Mouse (Mus musculus) left cerebral cortex, adult 2 months (tissue): ENCODE results near the gene Kirrel. TPM values are rescaled to one million over a fixed set of nuclear protein-coding genes. Genes with fewer than 3 reads are reported as not detected.
A peak's percentile ranks its signal among the peaks of the same experiment; 100 is the strongest.

ENCODE experiments used
- DNase-seq, 2 experiments: peaks; one replicate each; pipeline ENCODE4 v3.0.0; 2021 to 2022; ENCODE audit warnings: low spot score in 2 of 2, mixed read lengths in 1 of 2; ENCODE audit errors: extremely low spot score in 1 of 2
- H3K27ac ChIP-seq: fragments of 200-600 bp; 2 replicates; pipeline ENCODE4 v1.8.1; 2022
- H3K4me3 ChIP-seq: fragments of 200-600 bp; 2 replicates; pipeline ENCODE4 v1.8.1; 2022
- CTCF ChIP-seq: fragments of 200-600 bp; IDR thresholded peaks from 2 replicates; pipeline ENCODE4 v1.8.1; 2022; ENCODE audit warnings: antibody characterized with exemption, mild to moderate bottlenecking, moderate library complexity
- intact Hi-C: fragments of 180-260 bp; cut with DNase I; formaldehyde crosslinking; loops from one replicate; pipeline ENCODE4 v1.15.1; 2025
- long read RNA-seq, 2 experiments: library from polyadenylated mRNA; stranded (forward); transcript quantifications; one replicate each; pipeline ENCODE4 v2.0.0; 2021; ENCODE audit warnings: borderline mapping rate in 2 of 2
- total RNA-seq, 2 experiments: library from RNA; stranded (reverse); gene quantifications; 2 replicates each; pipeline ENCODE4 v1.2.3; 2021

The Kirrel gene
- 1 to 10 TPM; 4.3 to 4.9 TPM for total RNA-seq
- long read RNA-seq, experiment 1, partial matches to known transcripts: 1 of 4 reads
- long read RNA-seq, experiment 1, other reads (novel, unspliced or antisense): 3 of 4 reads
- long read RNA-seq, experiment 2, partial matches to known transcripts: 1 of 7 reads
- long read RNA-seq, experiment 2, other reads (novel, unspliced or antisense): 6 of 7 reads

DNA sequence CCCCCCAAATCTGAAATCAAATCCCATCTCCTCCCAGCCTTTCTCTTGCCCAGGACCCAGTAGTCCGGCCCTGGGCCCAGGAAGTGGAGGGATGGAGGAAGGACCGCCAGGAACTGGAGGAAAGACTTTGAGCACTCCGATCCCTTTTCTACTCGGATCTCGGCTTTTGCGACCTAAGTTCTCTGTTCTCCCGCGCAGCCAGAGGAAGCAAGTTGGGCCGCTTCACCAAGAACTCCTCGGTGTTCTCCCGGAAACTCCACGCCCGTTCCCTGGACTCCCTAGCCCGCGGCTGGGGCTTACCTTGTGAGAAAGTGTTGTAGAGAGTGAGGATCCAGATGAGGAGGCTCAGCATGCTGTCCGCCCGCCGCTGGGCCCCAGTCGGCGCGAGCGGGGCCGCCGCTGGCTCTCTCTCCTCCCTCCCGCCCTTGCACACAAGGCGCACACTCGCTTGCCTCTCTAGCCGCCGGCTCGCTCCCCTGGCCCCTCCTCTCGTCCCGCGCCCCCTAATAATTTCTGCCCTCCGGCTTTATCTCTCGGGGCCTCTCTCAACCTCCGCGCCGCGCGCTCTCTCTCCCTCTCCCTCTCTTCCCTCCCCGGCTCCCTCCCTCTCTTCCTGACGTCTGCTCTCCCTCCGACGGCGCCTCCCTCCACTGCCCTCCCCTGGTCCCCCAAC, at the start of gene Kirrel:
Kirrel (minus strand) TSS at position 652 of the 673 bp plus-strand sequence.
- peak within 1 kb of the TSS; percentile 55 for H3K4me3 ChIP-seq
- peak within 1 kb of the TSS; percentile 58 for H3K27ac ChIP-seq
- TF ChIP-seq CTCF: no peak
- peak; percentile 49 to 64 for DNase-seq
- intact Hi-C loops: loop anchor here (2.0 kb wide), 1 partner anchor 141 kb away; no protein-coding TSS in a partner anchor

DNA sequence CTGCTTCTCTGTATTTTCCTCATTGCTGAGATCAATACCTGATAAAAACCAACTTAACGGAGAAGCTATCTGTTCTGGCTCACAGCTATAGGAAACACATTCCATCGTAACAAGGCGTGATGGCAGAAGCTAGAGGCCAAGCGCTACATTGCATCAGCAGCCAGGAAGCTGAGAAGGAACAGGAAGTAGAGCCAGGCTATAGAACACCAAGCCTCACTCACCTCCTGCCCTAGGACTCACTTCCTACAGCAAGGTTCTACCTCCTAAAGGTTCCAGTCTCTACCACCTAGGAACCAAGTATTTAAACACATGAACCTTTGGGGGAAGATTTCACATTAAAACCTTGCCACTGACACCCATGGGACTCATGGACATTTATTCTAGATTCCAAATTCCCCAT, 49.1 kb upstream of the Kirrel start:
- DNase-seq: no peak
- Histone ChIP-seq H3K4me3 (no peak overlapping the region), H3K27ac (no peak overlapping the region)
- intact Hi-C loops: no loop called here
- TF ChIP-seq CTCF: no peak

GRCm38 (mm10) chr3:87222346-87222745, 47.8 kb upstream of the Kirrel start:
- DNase-seq: no peak
- intact Hi-C loops: no loop called here

GRCm38 (mm10) chr3:87215176-87215575, 40.6 kb upstream of the Kirrel start:
- Histone ChIP-seq H3K27ac (no peak overlapping the region), H3K4me3 (no peak overlapping the region)
- DNase-seq: no peak
- TF ChIP-seq CTCF: no peak
- intact Hi-C loops: no loop called here

More at GRCm38 (mm10) chr3:87222346-87222745, 47.8 kb upstream of the Kirrel start:
- H3K4me3 ChIP-seq: no peak overlapping the region
- H3K27ac ChIP-seq: no peak overlapping the region
- TF ChIP-seq CTCF: no peak

- intact Hi-C loops: no loop called here
- no peak for TF ChIP-seq CTCF
- Histone ChIP-seq H3K4me3 (no peak overlapping the region), H3K27ac (no peak overlapping the region)
- DNase-seq: no peak
Observed at GRCm38 (mm10) chr3:87214221-87214864, 39.8 kb upstream of the Kirrel start.

- DNase-seq: no peak
- intact Hi-C loops: no loop called here
- Histone ChIP-seq H3K4me3 (no peak overlapping the region), H3K27ac (no peak overlapping the region)
- no peak for TF ChIP-seq CTCF
Observed at GRCm38 (mm10) chr3:87206336-87207075, 32.0 kb upstream of the Kirrel start.

DNA sequence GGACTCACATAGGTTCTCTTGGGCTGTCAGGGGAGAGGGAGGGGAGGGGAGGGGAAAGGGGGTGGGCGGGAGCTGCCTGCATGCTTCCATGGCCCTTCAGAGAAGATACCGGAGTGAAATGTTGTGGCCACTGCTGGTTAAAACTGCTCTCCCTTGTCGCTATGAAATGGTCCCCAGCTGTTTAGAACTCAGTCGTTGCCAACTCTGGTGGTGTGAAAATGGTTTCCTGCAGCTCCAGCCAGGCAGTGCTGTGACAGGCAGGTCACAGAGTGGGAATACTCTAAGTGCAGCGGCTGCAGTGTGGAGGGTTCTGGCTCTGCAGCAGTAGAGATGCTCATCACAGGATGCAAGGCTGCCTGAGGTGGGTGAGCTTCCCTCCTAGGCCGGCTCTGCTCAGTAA, 22.1 kb upstream of the Kirrel start:
- no peak overlapping the region for H3K27ac ChIP-seq
- no peak overlapping the region for H3K4me3 ChIP-seq
- no peak for DNase-seq
- intact Hi-C loops: no loop called here
- no peak for TF ChIP-seq CTCF

DNA sequence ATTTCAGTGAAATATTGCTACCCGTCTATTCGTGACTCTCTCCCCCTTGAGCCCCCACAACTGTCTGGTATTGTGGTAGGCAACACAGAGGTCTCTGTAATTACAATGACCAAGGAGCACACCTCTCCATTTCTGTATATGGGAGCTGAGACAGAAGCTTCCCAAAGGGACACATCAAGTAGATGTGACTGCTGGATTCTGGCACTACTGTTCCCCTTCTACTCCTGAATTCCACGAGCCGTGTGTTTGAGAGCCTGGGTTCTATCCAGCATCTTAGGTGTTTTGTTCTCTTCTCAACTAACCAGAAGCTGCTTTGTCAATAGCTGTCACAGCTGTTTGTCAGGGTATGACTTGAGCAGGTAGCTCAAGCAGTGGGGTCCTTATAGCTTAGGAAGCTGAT, 20.5 kb upstream of the Kirrel start:
- DNase-seq: no peak
- Histone ChIP-seq H3K27ac (no peak overlapping the region), H3K4me3 (no peak overlapping the region)
- TF ChIP-seq CTCF: no peak
- intact Hi-C loops: no loop called here

DNA sequence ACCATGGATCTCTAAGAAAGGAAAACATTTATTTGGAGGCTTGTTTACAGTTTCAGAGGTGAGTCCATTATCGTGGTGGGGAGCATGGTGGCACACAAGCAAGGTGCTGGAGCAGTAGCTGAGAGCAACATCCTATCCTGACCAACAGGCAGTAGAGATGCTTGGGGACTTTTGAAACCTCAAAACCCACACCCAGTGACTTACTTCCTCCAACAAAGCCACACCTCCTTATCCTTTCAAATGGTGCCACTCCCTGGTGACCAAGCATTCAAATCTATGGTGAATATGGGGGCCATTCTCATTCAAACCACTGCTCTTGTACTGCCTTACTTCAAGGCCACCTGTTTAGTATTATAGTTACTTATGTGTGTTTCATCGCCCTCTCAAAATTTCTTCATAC, 20.0 kb upstream of the Kirrel start:
- DNase-seq: no peak
- H3K27ac ChIP-seq: no peak overlapping the region
- intact Hi-C loops: no loop called here
- TF ChIP-seq CTCF: no peak
- no peak overlapping the region for H3K4me3 ChIP-seq

- no peak for TF ChIP-seq CTCF
- DNase-seq: no peak
- intact Hi-C loops: no loop called here
- no peak overlapping the region for H3K4me3 ChIP-seq
- H3K27ac ChIP-seq: no peak overlapping the region
Observed at GRCm38 (mm10) chr3:87193756-87194155, 19.2 kb upstream of the Kirrel start.

- H3K4me3 ChIP-seq: no peak overlapping the region
- TF ChIP-seq CTCF: no peak
- no peak overlapping the region for H3K27ac ChIP-seq
- intact Hi-C loops: no loop called here
- no peak for DNase-seq
Observed at GRCm38 (mm10) chr3:87193352-87193751, 18.8 kb upstream of the Kirrel start.

DNA sequence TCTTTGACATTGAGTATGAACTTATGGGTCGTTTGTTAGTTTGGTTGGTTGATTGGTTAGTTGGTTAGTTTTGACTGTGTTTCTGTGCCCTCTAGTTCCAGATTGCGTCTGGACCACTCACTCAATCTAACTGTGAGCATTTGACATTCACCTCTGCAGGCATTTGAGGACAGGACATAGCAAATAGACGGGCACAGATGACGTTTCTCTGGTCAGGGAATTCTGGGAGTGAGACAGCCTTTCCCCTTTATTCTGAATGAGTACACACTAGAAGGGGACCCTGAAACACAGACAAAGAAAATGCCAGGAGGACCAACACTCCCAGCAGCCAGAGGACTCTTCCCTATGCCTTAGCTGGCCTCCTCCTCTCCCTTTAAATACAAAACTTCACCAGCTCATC, 2.1 kb upstream of the Kirrel start:
- no peak for TF ChIP-seq CTCF
- intact Hi-C loops: no loop called here
- Histone ChIP-seq H3K4me3 (no peak overlapping the region), H3K27ac (no peak overlapping the region)
- no peak for DNase-seq
